Mouse (Mus musculus): ENCODE data around the gene Rsph9.
A peak's percentile ranks its signal among the peaks of the same experiment; 100 is the strongest.

Rsph9 gene

DNA sequence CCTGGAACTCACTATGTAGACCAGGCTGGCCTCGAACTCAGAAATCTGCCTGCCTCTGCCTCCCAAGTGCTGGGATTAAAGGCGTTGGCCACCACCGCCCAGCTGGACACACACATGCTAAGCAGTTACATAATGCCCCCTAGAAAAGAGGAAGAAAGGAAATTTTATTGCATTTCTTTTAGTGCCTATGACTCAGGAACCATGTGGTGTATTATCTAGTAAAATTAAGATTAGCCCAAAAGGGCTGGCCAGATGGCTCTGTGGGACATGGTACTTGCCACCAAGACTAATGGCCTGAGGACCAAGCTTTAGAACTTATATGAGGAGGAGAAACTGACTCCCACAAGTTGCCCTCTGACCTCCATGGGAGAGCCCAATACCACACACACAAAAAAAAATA lies 4.1 kb downstream of the Rsph9 start:
- no peak for DNase-seq (ENCODE audit: low spot score in 2 of 2)

DNA sequence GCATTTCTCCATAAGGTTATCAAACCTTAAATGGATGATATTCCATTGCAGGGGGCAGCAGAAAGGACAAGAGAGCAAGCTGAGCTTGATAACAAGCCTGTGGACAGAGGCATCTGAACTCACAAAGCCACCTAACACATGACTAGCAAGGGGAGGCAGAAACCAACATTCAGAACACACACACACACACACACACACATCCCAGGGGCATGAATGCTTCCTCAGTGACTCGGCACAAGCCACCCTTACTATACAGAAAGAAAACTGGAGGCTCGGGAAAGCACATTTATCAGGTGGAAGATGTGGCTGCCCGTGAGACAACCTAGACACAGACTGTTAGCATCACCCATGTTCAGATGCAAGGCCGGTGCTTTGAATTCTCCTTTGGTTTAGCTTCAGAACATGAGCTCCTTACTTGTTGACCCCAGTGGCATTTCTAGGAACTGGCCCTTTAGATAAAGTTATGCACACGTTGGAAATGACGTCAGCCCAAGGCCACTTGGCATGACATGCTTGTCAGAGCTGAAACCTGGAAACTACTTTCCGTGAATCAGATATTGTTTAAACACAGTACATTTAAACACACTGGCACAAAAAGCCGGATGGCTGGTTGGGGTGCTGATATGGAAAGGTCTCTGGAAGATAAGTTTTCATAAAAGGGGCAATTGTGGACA lies 5.3 kb downstream of the Rsph9 start:
- DNase-seq (ENCODE audit: low spot score in 2 of 2) = no peak

DNA sequence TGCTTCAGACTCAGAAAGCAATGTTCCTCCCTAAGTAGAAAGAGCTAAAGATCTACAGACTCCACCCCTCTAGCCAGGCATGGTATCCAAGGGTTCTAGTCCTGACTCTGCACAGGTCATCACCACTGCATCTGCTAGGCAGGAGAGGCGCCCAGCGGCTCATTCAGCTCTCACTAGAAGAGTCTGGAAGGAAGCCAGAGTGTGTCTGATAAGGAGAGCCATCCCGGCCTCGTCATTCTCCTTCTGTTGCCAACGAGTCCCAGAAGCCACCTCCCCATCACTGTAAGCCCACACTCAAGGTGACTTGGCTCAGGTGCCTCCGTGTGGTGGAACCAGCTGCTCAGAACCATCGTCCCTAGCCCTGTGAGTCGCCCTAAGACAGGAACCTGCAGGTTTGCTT lies 11.2 kb downstream of the Rsph9 start:
- DNase-seq (ENCODE audit: low spot score in 2 of 2) = no peak

DNA sequence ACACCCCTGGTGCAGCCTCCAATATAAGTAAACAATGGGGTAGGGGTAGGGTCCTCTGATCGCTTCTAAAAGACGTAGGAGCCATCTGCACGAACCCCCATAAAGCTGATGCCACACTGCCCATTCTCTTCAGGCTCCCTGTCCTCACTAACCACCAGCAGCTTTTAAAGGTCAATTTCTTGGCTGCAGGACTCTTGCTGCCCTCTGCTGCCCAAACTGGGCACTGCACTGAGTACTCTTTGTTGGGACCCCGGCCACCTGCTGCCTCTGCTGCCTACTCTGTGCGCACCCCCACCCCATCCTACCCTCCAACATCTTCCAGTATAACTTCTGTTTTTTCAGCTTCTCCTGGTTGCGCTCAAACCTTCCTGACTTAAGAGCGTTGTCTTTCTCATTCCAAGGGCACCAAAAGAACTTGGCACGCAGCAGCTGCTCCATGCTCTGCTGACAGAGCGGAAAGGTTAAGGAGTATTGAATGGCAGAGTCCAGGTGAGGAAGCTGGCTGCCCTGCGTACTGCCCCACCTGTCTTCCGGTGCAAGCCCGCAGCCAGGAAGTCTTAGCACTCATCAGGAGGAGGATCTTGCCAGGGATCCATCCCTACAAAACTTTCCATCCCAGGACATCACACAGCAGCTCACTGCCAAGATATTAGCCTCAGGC lies 11.8 kb downstream of the Rsph9 start:
- peak; percentile 54 to 70 for DNase-seq (ENCODE audit: low spot score in 2 of 2)

DNA sequence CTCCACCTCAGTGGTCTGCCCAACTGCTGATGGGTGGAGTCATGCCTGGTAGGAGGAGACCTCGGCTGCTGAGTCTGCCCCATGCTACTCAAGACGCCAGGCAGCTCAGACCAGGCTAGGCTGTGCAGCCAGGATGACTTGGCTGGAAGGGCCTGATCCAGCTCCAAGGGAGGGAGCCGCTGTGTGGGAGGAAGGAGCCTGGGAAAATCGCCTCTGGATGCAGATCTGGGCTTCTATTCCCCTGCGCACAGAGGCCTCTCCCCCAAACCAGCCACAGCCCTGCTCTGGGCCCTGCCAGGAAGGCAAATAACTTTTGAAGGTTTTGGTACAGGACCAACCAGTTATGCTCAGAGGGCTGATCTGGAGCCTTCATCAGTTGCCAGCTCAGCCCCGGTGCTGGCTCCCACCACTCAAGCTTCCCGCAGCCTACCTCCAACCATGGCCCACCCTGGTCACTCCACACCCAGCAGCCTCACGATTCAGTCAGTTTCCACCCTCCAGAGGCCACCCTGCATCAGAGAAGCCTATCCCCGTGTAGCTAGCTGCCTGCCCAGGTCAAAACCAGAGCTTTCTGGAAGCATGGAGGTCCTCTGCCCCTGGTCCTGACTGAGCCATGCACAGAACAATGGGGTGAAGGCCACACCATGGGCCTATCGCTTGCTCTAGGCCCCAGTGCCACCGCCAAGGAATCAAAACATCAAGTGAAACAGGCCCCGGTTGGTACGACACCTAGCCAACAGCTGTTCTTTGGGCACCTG lies 14.1 kb downstream of the Rsph9 start:
- DNase-seq (ENCODE audit: low spot score in 2 of 2) = no peak

DNA sequence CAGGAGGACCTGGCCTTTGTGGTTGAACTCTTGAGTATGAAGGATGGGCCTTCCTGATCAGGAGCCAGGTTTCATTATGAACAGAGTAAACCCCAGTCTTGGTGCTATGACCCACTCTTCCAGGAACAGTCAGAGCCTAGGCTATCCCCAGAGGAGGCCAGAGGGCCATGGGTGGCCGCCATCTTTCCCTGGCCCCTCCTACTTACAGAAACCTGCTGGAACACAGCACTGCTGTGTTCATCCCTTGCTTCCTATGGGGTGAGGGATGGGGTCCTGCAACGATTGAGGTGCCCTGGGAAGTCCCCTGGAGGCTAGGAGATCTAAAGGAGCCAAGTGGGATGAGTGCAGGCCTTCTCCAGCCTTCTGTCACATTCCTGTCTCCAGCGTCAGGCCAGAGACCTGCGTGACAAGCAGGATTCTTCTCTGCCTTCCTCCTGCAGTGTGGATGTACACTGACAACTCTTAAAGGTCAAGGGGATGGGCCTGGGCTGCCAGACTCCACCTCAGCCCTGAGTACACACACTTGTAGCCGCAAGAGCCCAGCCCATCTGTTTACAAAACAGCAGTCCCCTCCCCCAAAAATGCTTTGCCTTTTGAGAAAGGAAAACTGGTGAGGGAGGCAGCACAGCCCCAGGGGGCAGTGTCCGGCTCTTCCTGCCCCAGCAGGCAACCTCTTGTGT lies 16.1 kb downstream of the Rsph9 start:
- DNase-seq (ENCODE audit: low spot score in 2 of 2) = no peak

DNA sequence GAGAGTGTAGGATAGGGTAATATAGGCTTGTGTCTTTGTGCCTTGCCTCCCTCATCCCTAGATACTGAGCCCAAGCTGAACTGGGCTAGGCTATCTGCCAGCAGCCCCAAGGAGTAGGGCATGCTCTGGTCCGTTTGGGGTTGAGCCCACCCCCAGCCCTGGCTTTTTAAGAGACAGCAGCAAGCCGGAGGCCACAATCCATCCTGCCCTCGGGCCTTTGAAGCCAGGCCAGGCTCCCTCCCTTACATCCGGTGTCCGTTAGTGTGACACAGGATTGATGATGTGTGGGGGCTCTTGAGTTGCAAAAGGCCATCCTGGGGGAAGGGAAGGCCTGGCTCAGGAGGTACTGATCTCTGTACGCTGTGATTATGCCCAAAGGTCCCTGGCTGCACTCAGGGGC lies 17.4 kb downstream of the Rsph9 start:
- no peak for DNase-seq (ENCODE audit: low spot score in 2 of 2)

DNA sequence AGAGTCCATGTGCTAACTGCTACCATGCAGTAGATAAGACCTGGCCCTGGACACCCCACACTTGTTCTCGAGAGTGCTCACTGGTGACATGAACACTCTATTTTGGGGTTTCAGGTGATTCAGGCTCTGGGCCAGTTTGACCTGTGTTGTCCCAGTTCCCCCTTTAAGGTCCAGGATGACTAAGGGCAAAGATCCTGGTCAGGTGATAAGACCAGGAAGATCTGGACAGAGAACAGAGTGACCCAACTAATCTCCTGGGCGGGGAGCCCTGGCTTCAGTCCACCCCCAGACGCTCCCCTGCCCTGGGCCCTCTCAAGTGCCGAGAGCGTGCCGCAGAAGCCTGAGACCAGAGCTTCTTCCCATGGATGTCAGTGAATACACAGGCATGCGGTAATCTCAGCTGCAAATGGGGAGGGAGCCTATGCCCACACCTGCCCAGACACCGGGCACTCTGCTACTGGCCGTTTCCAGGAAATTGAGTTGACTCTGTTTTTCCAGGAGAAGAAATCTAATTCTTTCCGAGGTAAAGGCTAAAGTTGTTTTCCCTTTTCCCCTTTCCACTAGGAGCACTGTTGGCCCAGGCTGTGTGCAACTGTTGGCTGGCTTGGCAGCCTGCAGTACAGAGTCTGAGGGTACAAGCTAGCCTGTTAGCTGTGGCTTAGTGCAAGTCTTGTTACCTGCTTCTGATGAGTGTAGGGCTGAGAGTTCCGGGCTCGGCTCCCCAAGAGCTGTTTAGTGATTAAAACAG lies 19.9 kb downstream of the Rsph9 start:
- DNase-seq (ENCODE audit: low spot score in 2 of 2) = no peak

DNA sequence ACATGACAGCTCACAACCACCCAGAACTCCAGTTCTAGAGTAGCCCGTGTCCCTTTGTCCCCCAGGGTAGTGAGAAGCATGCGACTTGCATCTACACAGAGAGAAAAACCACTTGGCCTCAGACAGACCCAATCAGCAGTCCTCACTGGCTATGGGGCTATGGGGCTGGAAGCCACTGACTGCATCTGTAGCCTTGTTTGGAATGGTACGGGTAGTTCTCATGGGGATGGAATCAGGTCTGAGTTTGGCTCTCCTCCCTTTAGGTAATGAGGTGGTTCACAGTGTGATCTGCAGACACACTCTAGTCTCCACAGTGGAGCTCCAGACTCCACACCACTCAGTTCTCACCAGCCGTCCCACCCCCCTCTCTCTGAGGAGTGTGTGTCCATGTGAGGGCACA lies 20.7 kb downstream of the Rsph9 start:
- DNase-seq (ENCODE audit: low spot score in 2 of 2) = no peak

DNA sequence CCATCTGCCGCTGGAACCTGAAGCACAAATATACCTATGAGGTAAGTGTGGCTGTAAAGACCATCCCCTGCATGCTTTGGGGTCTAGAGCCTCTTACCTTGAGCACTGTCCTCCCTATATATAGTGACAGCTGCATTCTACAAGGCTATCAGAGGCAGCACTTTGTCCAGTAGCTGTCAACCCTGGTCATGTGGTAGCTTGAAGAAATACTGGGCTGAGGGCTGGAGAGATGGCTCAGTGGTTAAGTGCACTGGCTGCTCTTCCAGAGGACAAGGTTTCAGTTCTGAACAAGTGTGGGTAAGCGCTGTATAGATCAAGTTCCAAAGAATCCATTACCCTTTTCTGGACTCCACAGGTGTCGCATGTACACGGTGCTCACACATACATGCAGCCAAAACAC lies 21.2 kb downstream of the Rsph9 start:
- no peak for DNase-seq (ENCODE audit: low spot score in 2 of 2)

DNA sequence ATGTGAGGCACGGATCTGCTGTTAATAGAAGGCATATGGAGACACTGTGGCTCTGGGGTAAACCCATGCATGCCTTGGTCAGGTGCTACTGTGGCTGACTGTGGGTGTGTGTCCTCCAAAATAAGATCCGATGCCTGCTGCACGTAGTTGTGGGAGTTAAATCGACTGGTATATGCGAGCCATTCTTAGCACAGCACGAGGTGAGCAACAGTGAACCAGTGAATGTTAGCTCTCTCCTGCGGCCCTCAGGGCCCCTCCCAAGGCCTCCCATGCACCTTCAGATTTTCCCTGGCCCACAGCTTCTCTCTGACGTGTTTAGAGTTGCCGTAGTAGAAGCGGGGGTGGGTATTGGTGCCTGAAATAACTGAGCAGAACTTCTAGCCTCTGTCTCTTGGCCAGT lies 24.4 kb downstream of the Rsph9 start:
- no peak for DNase-seq (ENCODE audit: low spot score in 2 of 2)

DNA sequence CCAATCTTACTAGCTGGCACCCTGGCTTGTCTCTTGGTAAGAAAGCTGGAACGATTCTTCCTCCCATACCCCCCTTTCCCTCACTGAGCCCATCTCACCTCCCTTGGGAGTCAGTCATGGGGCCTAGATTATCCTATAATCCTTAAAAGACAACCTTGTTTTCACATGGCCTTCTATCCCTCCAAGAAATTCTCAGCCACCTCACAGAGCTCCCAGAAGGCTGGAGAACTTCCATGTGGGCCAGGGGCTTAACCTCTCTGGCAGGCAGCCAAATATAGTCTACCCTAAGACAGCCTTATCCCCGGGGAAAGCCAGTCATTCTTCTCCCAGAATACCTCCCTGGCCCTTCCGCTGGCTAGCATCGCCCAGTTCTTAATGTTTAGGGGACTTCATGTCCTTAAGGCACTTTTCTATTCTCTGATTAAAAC lies 25.6 kb downstream of the Rsph9 start:
- DNase-seq (ENCODE audit: low spot score in 2 of 2) = no peak

DNA sequence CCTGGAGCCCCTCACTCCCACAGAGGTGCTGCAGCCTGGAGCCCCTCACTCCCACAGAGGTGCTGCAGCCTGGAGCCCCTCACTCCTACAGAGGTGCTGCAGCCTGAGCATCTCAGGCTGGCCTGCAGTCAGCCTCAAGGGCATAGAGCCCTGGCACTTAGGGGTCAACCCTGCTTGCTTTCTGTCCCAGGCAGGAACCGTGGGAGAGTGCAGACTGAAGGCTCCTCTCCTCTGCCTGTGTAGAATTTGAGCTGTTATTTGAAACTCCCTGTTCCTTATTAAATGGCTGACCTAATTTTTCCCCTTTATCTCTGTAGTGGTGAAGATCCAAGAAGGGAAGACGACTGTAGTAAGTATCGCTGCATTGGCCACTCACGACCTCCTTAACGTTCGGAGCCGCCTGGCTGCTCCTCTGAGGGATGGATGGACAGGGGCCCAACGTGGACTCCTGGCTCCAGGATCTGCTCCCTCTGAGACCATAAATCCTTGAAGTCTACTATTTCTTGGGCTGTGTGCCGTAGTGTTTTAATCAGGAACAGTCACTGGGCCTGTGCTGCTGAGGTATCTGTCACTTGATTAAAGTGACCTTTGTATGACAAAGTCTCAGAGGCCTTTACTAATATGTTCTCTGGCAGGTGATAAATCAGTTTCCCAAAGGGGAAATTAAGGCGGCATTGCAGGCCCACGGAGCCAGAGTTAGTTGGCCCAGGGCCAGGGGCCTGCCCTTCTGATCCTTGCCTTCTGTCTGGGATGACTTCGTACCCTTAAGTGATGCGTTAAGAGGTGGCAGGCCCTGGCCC lies 26.2 kb downstream of the Rsph9 start:
- DNase-seq (ENCODE audit: low spot score in 2 of 2) = no peak

DNA sequence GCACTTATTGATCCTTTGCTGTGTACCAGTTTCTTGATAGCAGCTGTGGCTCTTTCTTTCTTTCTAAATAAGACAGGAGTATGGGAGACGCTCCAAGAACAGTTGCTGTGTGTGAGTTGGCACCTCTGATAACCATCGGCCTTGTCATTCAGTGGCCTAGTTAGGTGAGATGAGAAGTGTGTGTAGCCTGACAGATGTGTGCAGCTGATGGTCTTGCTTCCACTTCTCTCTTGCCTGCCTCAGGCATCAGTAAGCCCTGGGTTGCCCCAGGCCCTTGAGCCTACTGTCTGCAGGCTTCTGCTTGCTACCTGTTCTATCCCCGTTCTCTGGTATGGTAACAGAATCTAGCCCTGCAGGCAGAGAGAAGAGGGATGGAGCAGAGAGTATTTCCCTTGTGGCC lies 27.1 kb downstream of the Rsph9 start:
- no peak for DNase-seq (ENCODE audit: low spot score in 2 of 2)

DNA sequence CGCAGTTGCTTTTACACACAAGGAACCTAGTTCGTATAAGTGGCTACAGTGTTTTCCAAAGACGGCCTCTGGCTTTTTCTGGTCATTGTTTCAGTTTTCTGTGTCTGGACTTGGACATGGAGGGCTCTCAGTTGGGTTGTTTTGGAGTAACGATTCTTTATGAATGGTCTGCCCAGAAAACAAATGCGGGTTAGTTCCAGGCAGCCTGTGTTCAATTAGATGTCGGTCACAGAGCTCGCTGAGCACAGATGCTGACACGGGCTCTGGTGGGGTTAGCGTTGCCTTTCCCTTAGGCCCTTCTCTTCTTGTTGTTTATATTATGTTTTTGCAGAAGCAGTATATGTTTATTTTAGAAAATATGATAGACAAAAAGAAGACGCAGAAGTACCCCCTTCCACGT lies 27.9 kb downstream of the Rsph9 start:
- DNase-seq (ENCODE audit: low spot score in 2 of 2) = no peak

DNA sequence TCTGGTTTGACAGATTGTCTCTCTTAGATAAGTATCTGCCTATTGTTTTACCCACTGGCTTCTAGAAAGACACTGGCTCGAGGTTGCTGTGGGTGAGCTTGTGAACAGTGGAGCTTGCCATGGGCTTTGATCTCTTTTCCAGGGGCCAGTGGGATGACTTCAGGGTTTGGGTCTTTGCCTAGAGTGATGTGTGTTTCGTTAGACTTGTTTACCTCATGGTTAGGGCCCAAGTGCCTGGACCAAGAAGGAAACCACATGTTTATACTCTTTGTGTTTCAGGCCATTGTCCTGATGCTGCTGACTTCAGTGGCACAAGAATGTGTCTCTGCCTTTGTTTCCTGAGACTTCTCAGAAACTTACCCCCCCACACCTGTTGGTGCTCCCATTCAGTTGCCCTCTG lies 28.5 kb downstream of the Rsph9 start:
- no peak for DNase-seq (ENCODE audit: low spot score in 2 of 2)

DNA sequence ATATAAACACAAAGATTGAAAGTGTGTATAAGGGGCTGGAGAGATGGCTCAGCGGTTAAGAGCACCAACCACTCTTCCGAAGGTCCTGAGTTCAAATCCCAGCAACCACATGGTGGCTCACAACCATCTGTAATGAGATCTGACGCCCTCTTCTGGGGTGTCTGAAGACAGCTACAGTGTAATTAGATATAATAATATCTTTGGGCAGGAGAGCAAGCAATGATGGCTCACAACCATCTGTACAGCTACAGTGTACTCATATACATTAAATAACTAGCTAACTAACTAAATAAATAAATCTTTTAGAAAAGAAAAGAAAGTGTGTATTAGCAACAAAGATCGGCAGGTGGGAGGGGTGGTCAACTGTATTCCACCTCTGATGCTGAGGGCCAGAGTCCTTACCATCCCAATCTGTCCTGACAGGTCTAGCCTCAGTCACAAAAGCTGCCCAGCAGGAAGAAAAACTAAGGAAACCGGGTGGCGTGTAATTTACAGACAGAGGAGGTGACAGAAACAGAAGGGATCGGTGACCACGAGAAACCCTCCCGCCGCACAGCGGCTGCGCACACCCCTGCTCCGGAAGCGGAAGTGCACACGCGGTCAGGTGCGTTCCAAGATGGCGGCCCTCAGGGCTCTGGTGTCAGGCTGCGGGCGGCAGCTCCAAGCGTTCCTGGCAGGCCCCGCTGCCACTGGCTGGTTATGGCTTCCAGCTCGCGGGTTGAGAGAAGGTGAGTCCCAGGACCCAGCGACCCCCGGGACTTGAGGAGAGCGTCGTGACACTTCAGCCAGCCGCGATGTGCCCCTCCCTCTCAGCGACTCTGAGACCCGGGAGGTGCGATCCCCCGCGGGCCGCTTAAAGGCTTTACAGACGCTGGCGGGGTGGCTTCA lies 33.4 kb downstream of the Rsph9 start, which contains the start of gene Mrps18a:
Gene Mrps18a (plus strand): TSS at position 585 of the 888 bp plus-strand sequence.
- peak; percentile 58 to 72 for DNase-seq (ENCODE audit: low spot score in 2 of 2)

DNA sequence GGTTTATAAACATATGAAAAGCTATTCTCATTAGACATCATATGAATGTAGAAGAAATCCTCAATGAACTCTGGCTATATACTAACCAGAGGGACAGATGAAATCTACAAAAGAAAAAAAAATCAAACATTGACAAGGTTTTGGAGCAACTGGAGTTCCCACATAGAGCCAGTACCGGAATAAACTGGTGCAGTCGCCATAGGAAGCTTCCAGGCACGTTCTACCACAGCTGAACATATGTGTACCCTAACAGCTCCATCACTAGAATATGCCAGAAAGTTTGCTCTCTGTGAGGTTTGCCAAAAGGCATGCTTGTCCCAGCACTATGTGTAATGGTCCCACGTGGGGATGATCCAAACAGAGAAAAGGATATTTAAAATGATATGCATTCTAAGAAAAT lies 35.7 kb downstream of the Rsph9 start:
- no peak for DNase-seq (ENCODE audit: low spot score in 2 of 2)

DNA sequence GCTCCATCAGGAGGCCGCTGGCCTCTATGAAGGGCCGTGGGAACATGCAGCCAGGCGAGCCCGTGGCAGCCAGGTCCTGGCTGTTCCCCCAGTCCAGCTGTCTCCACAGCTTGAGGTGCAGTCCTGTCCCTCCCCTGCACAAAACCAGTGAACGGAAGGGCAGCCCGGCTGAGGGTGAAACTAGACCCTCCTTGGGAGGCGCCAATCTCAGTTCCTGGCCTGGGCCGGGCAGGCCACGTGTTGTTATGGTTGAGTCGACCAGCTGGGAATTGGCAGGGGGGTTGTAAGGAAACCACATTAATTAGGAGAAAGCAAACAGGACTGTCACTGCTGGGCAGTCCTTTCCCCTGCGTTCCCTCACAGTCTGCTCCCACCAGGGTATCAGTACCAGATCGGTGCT lies 39.5 kb downstream of the Rsph9 start:
- DNase-seq (ENCODE audit: low spot score in 2 of 2) = no peak
